Mouse (Mus musculus) cortical plate, adult 2 months (tissue): ENCODE measurements at regions not wholly inside any gene's neighbourhood (a gene's known extent, or its start where the extent isn't known, plus 50 kb on each side); places are given as distances from the start of the nearest gene placed in this dataset.

Source experiments
- CTCF ChIP-seq: fragments of 200-500 bp; IDR thresholded peaks from 2 replicates; pipeline ENCODE4 v1.5.1; 2011; ENCODE audit warnings: mild to moderate bottlenecking, control low read depth, low read length; ENCODE audit not compliant: insufficient read depth; ENCODE audit errors: extremely low read depth
- POLR2A ChIP-seq: fragments of 200-500 bp; IDR thresholded peaks from 2 replicates; pipeline ENCODE4 v1.6.1; 2011; ENCODE audit warnings: mild to moderate bottlenecking, low read length, control low read depth; ENCODE audit not compliant: insufficient read depth; ENCODE audit errors: extremely low read depth

- no peak for TF ChIP-seq CTCF
- no peak for TF ChIP-seq POLR2A
These were observed 248.5 kb downstream of the Flrt2 start for GRCm38 (mm10) chr12:95940465-95941012.
